Mouse (Mus musculus): ENCODE measurements at regions not wholly inside any gene's neighbourhood (a gene's known extent, or its start where the extent isn't known, plus 50 kb on each side); places are given as distances from the start of the nearest gene placed in this dataset.
"Not testable (repeated sequence)": the region's sequence is repeated elsewhere in the genome, so short reads cannot be mapped to it uniquely, and the experiment has no call there.

GRCm38 (mm10) chr17:82877131-82877530, 338.0 kb upstream of the Pkdcc start:
- Histone ChIP-seq H3K36me3 (ENCODE audit: control insufficient read depth, insufficient read depth, low read length) (no peaks in the 10 kb centered on the region), H3K27me3 (ENCODE audit: control insufficient read depth, insufficient read depth, low read length) (no peaks in the 10 kb centered on the region), H3K27ac (ENCODE audit: low read depth, low read length) (no peak overlapping the region), H3K4me1 (replicated peaks; ENCODE audit: control insufficient read depth, insufficient read depth, low read length) (no peaks in the 10 kb centered on the region), H3K4me3 (ENCODE audit: low read depth, low read length) (no peak overlapping the region), H3K4me2 (ENCODE audit: low read depth, low read length, severe bottlenecking) (no peak overlapping the region), H3K9ac (ENCODE audit: low read length) (no peak overlapping the region), H3K9me3 (ENCODE audit: control insufficient read depth, low read length) (no peaks in the 10 kb centered on the region)
- WGBS = 87% methylated on average over 8 of the region's 8 CpGs
- no peak for DNase-seq (ENCODE audit: low spot score)
- no peak for ATAC-seq (replicated peaks; ENCODE audit: low FRiP score)

- H3K4me3 ChIP-seq (ENCODE audit: low read depth, low read length) = no peak overlapping the region
- ATAC-seq (replicated peaks; ENCODE audit: low FRiP score) = no peak
- H3K4me2 ChIP-seq (ENCODE audit: low read depth, low read length, severe bottlenecking) = no peak overlapping the region
- no peak overlapping the region for H3K9ac ChIP-seq (ENCODE audit: low read length)
- no peak overlapping the region for H3K27ac ChIP-seq (ENCODE audit: low read depth, low read length)
- H3K9me3 ChIP-seq (ENCODE audit: control insufficient read depth, low read length) = no peaks in the 10 kb centered on the region
- no peaks in the 10 kb centered on the region for H3K27me3 ChIP-seq (ENCODE audit: control insufficient read depth, insufficient read depth, low read length)
- DNase-seq (ENCODE audit: low spot score) = no peak
- WGBS = 79% methylated on average over 2 of the region's 2 CpGs
- no peaks in the 10 kb centered on the region for H3K4me1 ChIP-seq (replicated peaks; ENCODE audit: control insufficient read depth, insufficient read depth, low read length)
- no peaks in the 10 kb centered on the region for H3K36me3 ChIP-seq (ENCODE audit: control insufficient read depth, insufficient read depth, low read length)
Measured at GRCm38 (mm10) chr17:82900602-82901001, 314.5 kb upstream of the Pkdcc start.

- no peaks in the 10 kb centered on the region for H3K36me3 ChIP-seq (ENCODE audit: control insufficient read depth, insufficient read depth, low read length)
- H3K9ac ChIP-seq (ENCODE audit: low read length) = no peak overlapping the region
- ATAC-seq (replicated peaks; ENCODE audit: low FRiP score) (no peak), DNase-seq (ENCODE audit: low spot score) (no peak)
- no peaks in the 10 kb centered on the region for H3K4me1 ChIP-seq (replicated peaks; ENCODE audit: control insufficient read depth, insufficient read depth, low read length)
- H3K27ac ChIP-seq (ENCODE audit: low read depth, low read length) = no peak overlapping the region
- no peak overlapping the region for H3K4me2 ChIP-seq (ENCODE audit: low read depth, low read length, severe bottlenecking)
- no peaks in the 10 kb centered on the region for H3K27me3 ChIP-seq (ENCODE audit: control insufficient read depth, insufficient read depth, low read length)
- H3K4me3 ChIP-seq (ENCODE audit: low read depth, low read length) = no peak overlapping the region
- no peaks in the 10 kb centered on the region for H3K9me3 ChIP-seq (ENCODE audit: control insufficient read depth, low read length)
- WGBS = 77% methylated on average over 9 of the region's 9 CpGs
Measured at GRCm38 (mm10) chr17:82901098-82901891, 313.8 kb upstream of the Pkdcc start.

GRCm38 (mm10) chr17:82904961-82905360, 310.1 kb upstream of the Pkdcc start:
- Histone ChIP-seq H3K9ac (ENCODE audit: low read length) (no peak overlapping the region), H3K9me3 (ENCODE audit: control insufficient read depth, low read length) (no peaks in the 10 kb centered on the region), H3K27ac (ENCODE audit: low read depth, low read length) (no peak overlapping the region), H3K4me1 (replicated peaks; ENCODE audit: control insufficient read depth, insufficient read depth, low read length) (no peaks in the 10 kb centered on the region), H3K4me3 (ENCODE audit: low read depth, low read length) (no peak overlapping the region), H3K4me2 (ENCODE audit: low read depth, low read length, severe bottlenecking) (no peak overlapping the region), H3K27me3 (ENCODE audit: control insufficient read depth, insufficient read depth, low read length) (no peaks in the 10 kb centered on the region), H3K36me3 (ENCODE audit: control insufficient read depth, insufficient read depth, low read length) (no peaks in the 10 kb centered on the region)
- ATAC-seq (replicated peaks; ENCODE audit: low FRiP score) = no peak
- 89% methylated on average over 2 of the region's 2 CpGs for WGBS
- no peak for DNase-seq (ENCODE audit: low spot score)

- Histone ChIP-seq H3K4me3 (ENCODE audit: low read depth, low read length) (no peak overlapping the region), H3K27ac (ENCODE audit: low read depth, low read length) (no peak overlapping the region), H3K36me3 (ENCODE audit: control insufficient read depth, insufficient read depth, low read length) (no peaks in the 10 kb centered on the region), H3K9me3 (ENCODE audit: control insufficient read depth, low read length) (no peaks in the 10 kb centered on the region), H3K27me3 (ENCODE audit: control insufficient read depth, insufficient read depth, low read length) (no peaks in the 10 kb centered on the region), H3K4me2 (ENCODE audit: low read depth, low read length, severe bottlenecking) (no peak overlapping the region), H3K9ac (ENCODE audit: low read length) (no peak overlapping the region), H3K4me1 (replicated peaks; ENCODE audit: control insufficient read depth, insufficient read depth, low read length) (no peaks in the 10 kb centered on the region)
- ATAC-seq (replicated peaks; ENCODE audit: low FRiP score) (no peak), DNase-seq (ENCODE audit: low spot score) (no peak)
- 80% methylated on average over 3 of the region's 3 CpGs for WGBS
Measured at GRCm38 (mm10) chr17:82905483-82905882, 309.6 kb upstream of the Pkdcc start.

- Histone ChIP-seq H3K4me1 (replicated peaks; ENCODE audit: control insufficient read depth, insufficient read depth, low read length) (no peaks in the 10 kb centered on the region), H3K27ac (ENCODE audit: low read depth, low read length) (no peak overlapping the region), H3K4me2 (ENCODE audit: low read depth, low read length, severe bottlenecking) (no peak overlapping the region), H3K27me3 (ENCODE audit: control insufficient read depth, insufficient read depth, low read length) (no peaks in the 10 kb centered on the region), H3K9me3 (ENCODE audit: control insufficient read depth, low read length) (no peaks in the 10 kb centered on the region), H3K9ac (ENCODE audit: low read length) (no peak overlapping the region), H3K4me3 (ENCODE audit: low read depth, low read length) (no peak overlapping the region), H3K36me3 (ENCODE audit: control insufficient read depth, insufficient read depth, low read length) (no peaks in the 10 kb centered on the region)
- no peak for DNase-seq (ENCODE audit: low spot score)
- 77% methylated on average over 2 of the region's 2 CpGs for WGBS
- ATAC-seq (replicated peaks; ENCODE audit: low FRiP score) = no peak
Measured at GRCm38 (mm10) chr17:82909189-82909588, 305.9 kb upstream of the Pkdcc start.

- not testable (repeated sequence) for H3K4me3 ChIP-seq (ENCODE audit: low read depth, low read length); H3K9ac ChIP-seq (ENCODE audit: low read length); H3K36me3 ChIP-seq (ENCODE audit: control insufficient read depth, insufficient read depth, low read length); H3K4me2 ChIP-seq (ENCODE audit: low read depth, low read length, severe bottlenecking); H3K9me3 ChIP-seq (ENCODE audit: control insufficient read depth, low read length); H3K4me1 ChIP-seq (replicated peaks; ENCODE audit: control insufficient read depth, insufficient read depth, low read length); H3K27me3 ChIP-seq (ENCODE audit: control insufficient read depth, insufficient read depth, low read length); H3K27ac ChIP-seq (ENCODE audit: low read depth, low read length); DNase-seq (ENCODE audit: low spot score); ATAC-seq (replicated peaks; ENCODE audit: low FRiP score)
- 93% methylated on average over 4 of the region's 4 CpGs for WGBS
Measured at GRCm38 (mm10) chr17:82922986-82923385, 292.1 kb upstream of the Pkdcc start.

GRCm38 (mm10) chr17:82925751-82926150, 289.3 kb upstream of the Pkdcc start:
- Histone ChIP-seq H3K4me2 (ENCODE audit: low read depth, low read length, severe bottlenecking) (no peak overlapping the region), H3K4me1 (replicated peaks; ENCODE audit: control insufficient read depth, insufficient read depth, low read length) (no peaks in the 10 kb centered on the region), H3K27me3 (ENCODE audit: control insufficient read depth, insufficient read depth, low read length) (no peaks in the 10 kb centered on the region), H3K27ac (ENCODE audit: low read depth, low read length) (no peak overlapping the region), H3K9ac (ENCODE audit: low read length) (no peak overlapping the region), H3K4me3 (ENCODE audit: low read depth, low read length) (no peak overlapping the region), H3K36me3 (ENCODE audit: control insufficient read depth, insufficient read depth, low read length) (no peaks in the 10 kb centered on the region), H3K9me3 (ENCODE audit: control insufficient read depth, low read length) (no peaks in the 10 kb centered on the region)
- WGBS = 80% methylated on average over 2 of the region's 2 CpGs
- no peak for ATAC-seq (replicated peaks; ENCODE audit: low FRiP score)
- DNase-seq (ENCODE audit: low spot score) = no peak

GRCm38 (mm10) chr17:82927681-82928080, 287.4 kb upstream of the Pkdcc start:
- Histone ChIP-seq H3K4me1 (replicated peaks; ENCODE audit: control insufficient read depth, insufficient read depth, low read length) (no peaks in the 10 kb centered on the region), H3K27me3 (ENCODE audit: control insufficient read depth, insufficient read depth, low read length) (no peaks in the 10 kb centered on the region), H3K9ac (ENCODE audit: low read length) (no peak overlapping the region), H3K4me3 (ENCODE audit: low read depth, low read length) (no peak overlapping the region), H3K36me3 (ENCODE audit: control insufficient read depth, insufficient read depth, low read length) (no peaks in the 10 kb centered on the region), H3K9me3 (ENCODE audit: control insufficient read depth, low read length) (no peaks in the 10 kb centered on the region), H3K4me2 (ENCODE audit: low read depth, low read length, severe bottlenecking) (no peak overlapping the region), H3K27ac (ENCODE audit: low read depth, low read length) (no peak overlapping the region)
- no peak for ATAC-seq (replicated peaks; ENCODE audit: low FRiP score)
- no peak for DNase-seq (ENCODE audit: low spot score)
- 89% methylated on average over 3 of the region's 3 CpGs for WGBS
